Mouse (Mus musculus): ENCODE results near the gene Cited2.
A peak's percentile ranks its signal among the peaks of the same experiment; 100 is the strongest.

The Cited2 gene

DNA sequence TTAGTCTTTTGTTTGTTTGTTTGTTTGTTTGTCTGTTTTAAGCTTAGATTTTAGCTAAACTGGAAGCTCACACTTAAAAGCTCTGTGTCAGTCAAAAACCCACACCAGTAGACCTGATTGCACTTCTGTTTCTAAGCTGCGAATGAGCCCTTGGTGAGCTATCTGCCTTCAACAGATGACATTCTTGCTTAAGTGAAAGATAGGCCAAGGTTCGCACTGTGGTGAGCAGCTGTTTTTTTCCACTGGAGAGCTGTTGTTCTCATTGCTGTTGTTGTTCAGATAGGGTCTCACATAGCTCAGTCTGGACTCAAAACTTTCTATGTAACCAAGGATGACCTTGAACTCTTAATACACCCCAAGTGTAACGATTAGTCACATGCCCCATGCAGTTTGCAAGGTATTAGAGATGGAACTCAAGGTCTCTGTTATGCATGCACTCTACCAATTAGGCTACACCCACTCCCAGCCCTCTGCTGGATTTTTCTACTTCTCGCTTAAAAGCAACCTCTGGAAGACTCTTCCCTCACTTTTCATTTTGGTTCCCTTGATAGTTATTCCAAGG lies 3.9 kb upstream of the Cited2 start:
- Histone ChIP-seq H3K36me3 (ENCODE audit: control insufficient read depth, insufficient read depth, low read length, poor library complexity, severe bottlenecking) (no peaks in the 10 kb centered on the region), H3K27me3 (ENCODE audit: control insufficient read depth, insufficient read depth, low read length, poor library complexity, severe bottlenecking) (no peaks in the 10 kb centered on the region)
- no peak for DNase-seq (ENCODE audit: low read depth, low spot score)

DNA sequence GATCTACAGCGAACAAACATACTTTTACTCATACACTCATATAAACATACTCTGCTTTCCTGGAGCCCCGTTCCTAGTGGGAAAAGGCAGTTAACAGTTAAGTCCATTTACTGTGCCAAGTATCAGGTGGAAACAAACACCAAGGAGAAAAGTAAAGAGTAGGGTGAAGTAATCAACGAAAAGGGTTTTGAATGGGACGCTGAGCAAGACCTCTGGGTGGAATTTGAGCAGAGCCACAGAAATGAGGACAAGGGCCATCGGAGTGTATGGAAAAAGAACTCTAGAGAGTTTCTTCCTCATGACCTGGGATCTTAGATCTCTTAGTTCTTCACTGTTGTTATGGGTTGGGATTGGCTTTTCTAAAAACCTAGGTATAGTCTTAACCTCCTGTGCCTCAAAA lies 3.4 kb upstream of the Cited2 start:
- Histone ChIP-seq H3K36me3 (ENCODE audit: control insufficient read depth, insufficient read depth, low read length, poor library complexity, severe bottlenecking) (no peaks in the 10 kb centered on the region), H3K27me3 (ENCODE audit: control insufficient read depth, insufficient read depth, low read length, poor library complexity, severe bottlenecking) (no peaks in the 10 kb centered on the region)
- no peak for DNase-seq (ENCODE audit: low read depth, low spot score)

DNA sequence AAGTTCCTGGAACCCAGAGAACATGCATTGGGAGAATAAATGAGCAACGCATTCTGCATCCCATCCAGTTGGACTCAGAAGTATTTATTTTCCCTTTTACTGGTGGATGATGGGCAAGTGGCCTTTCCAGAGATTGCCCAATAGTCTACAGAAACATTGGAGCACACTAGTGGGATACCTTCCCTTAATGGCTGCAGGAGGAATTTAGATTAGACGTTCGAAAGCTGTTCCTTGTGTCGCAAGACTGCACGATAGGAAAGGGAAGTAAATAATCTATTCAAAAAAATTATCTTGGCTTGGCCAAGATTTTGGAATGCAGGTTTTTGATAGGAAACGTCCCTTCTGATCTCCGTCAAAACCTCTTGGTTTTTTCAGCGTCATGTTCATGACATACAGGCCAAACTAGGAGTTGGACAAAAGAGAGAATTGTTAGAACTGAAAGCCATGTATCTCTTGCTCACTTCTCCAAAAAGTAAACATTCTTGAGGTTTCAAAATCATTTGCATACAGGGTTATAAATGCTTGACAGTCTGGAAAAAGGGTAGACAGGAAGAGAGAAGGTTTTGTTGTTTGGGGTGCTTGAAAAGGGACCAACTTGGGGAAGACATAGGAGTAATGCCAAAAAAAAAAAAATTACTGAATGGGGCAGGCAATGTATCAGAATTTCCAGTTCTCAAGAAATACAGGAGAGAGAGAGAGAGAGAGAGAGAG lies 2.0 kb upstream of the Cited2 start:
- Histone ChIP-seq H3K27me3 (ENCODE audit: control insufficient read depth, insufficient read depth, low read length, poor library complexity, severe bottlenecking) (no peaks in the 10 kb centered on the region), H3K36me3 (ENCODE audit: control insufficient read depth, insufficient read depth, low read length, poor library complexity, severe bottlenecking) (no peaks in the 10 kb centered on the region)
- peak; percentile 53 for DNase-seq (ENCODE audit: low read depth, low spot score)

DNA sequence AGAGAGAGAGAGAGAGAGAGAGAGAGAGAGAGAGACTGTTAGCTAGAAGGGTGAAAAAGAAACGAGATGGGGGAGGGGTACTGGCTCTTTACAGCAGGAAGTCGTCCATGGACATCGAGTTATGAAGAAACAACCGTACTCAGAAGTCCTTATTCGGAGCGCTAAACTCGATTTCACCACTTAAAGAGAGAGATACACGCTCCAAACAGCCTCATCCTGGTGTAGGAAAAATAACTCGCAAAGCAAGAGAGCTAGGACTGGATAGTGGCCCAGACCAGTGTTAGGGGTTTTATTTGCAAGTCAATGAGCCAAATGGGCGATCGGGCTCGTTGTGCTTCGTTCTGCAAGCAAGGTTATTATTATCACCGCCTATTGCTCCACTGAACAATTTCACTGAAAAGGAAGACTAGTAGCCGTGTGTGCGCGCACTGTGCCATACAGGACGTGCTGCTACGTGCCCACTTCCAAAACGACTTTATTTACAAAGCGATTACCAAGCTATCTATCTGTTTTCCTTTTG lies 1.4 kb upstream of the Cited2 start:
- H3K27me3 ChIP-seq (ENCODE audit: control insufficient read depth, insufficient read depth, low read length, poor library complexity, severe bottlenecking): no peaks in the 10 kb centered on the region
- no peaks in the 10 kb centered on the region for H3K36me3 ChIP-seq (ENCODE audit: control insufficient read depth, insufficient read depth, low read length, poor library complexity, severe bottlenecking)
- DNase-seq (ENCODE audit: low read depth, low spot score): peak; percentile 53

DNA sequence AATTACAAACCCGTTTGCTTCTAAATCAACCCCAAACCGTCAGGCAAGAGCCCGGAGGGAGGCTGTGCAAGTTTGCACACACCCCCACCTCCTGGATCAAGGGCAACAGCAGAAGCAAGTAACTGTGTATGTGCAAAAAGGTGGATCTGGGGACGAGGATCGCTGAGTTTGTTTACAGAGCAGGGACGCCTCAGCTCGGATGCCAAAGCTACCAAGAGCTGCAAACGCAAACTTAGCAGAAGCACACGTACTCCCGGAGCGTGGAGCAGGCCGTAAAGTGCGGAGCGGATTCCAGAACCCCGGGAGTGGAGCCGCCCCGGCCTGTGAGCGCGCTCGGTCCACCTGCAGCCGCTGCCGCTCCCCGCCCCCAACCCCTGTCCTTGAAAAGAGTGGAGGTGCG lies 860 bp upstream of the Cited2 start:
- no peaks in the 10 kb centered on the region for H3K27me3 ChIP-seq (ENCODE audit: control insufficient read depth, insufficient read depth, low read length, poor library complexity, severe bottlenecking)
- peak; percentile 90 for DNase-seq (ENCODE audit: low read depth, low spot score)
- H3K36me3 ChIP-seq (ENCODE audit: control insufficient read depth, insufficient read depth, low read length, poor library complexity, severe bottlenecking): no peaks in the 10 kb centered on the region

DNA sequence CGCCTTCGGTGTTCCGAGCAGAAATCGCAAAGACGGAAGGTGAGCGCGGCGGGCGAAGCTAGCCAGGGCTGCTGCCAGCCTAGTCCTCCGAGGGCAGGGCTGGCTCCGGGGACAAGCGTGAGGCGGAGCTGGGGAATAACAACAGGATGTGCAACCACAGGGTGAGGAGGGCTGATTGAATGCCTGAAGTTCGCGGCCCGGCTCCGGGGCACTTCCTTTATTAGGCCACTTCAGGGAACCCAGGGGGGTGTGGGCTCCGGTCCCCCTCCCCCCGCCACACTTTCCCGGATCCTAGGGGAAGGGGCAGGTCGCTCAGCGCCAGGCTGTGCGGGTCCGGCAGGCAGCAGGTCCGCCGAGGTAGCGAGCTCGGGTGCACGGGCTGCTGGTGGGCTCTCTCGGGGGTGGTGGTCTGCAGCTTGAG lies 413 bp downstream of the Cited2 start:
- no peaks in the 10 kb centered on the region for H3K27me3 ChIP-seq (ENCODE audit: control insufficient read depth, insufficient read depth, low read length, poor library complexity, severe bottlenecking)
- DNase-seq (ENCODE audit: low read depth, low spot score): no peak

DNA sequence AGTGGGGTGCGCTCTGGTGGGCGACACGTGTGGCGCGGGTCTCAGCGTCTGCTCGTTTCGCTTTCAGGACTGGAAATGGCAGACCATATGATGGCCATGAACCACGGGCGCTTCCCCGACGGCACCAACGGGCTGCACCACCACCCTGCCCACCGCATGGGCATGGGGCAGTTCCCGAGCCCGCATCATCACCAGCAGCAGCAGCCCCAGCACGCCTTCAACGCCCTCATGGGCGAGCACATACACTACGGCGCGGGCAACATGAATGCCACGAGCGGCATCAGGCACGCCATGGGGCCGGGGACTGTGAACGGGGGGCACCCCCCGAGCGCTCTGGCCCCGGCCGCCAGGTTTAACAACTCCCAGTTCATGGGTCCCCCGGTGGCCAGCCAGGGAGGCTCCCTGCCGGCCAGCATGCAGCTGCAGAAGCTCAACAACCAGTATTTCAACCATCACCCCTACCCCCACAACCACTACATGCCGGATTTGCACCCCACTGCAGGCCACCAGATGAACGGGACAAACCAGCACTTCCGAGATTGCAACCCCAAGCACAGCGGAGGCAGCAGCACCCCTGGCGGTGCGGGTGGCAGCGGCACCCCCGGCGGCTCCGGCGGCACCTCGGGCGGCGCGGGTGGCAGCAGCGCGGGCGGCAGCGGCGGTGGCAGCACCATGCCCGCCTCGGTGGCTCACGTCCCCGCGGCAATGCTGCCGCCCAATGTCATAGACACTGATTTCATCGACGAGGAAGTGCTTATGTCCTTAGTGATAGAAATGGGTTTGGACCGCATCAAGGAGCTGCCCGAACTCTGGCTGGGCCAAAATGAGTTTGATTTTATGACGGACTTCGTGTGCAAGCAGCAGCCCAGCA lies 1.1 kb downstream of the Cited2 start:
- H3K27me3 ChIP-seq (ENCODE audit: control insufficient read depth, insufficient read depth, low read length, poor library complexity, severe bottlenecking): no peaks in the 10 kb centered on the region
- DNase-seq (ENCODE audit: low read depth, low spot score): peak; percentile 90

More for the DNA sequence above, 413 bp downstream of the Cited2 start:
- H3K36me3 ChIP-seq (ENCODE audit: control insufficient read depth, insufficient read depth, low read length, poor library complexity, severe bottlenecking): no peaks in the 10 kb centered on the region

DNA sequence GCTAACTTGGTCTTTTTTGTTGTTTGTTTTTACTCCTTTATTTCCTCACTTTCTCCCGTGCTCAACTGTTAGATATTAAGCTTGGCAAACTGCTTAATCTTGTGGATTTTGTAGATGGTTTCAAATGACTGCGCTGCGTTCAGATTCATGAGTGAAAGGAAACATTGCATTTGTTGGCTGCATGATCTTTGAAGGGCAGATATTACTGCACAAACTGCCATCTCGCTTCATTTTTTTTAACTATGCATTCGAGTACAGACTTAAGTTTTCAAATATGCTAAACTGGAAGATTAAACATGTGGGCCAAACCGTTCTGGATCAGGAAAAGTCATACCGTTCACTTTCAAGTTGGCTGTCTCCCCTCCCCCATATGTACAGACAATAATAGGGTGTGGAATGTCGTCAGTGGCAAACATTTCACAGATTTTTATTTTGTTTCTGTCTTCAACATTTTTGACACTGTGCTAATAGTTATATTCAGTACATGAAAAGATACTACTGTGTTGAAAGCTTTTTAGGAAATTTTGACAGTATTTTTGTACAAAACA lies 2.1 kb downstream of the Cited2 start:
- Histone ChIP-seq H3K36me3 (ENCODE audit: control insufficient read depth, insufficient read depth, low read length, poor library complexity, severe bottlenecking) (no peaks in the 10 kb centered on the region), H3K27me3 (ENCODE audit: control insufficient read depth, insufficient read depth, low read length, poor library complexity, severe bottlenecking) (no peaks in the 10 kb centered on the region)
- no peak for DNase-seq (ENCODE audit: low read depth, low spot score)

More for the DNA sequence above, 1.1 kb downstream of the Cited2 start:
- no peaks in the 10 kb centered on the region for H3K36me3 ChIP-seq (ENCODE audit: control insufficient read depth, insufficient read depth, low read length, poor library complexity, severe bottlenecking)

DNA sequence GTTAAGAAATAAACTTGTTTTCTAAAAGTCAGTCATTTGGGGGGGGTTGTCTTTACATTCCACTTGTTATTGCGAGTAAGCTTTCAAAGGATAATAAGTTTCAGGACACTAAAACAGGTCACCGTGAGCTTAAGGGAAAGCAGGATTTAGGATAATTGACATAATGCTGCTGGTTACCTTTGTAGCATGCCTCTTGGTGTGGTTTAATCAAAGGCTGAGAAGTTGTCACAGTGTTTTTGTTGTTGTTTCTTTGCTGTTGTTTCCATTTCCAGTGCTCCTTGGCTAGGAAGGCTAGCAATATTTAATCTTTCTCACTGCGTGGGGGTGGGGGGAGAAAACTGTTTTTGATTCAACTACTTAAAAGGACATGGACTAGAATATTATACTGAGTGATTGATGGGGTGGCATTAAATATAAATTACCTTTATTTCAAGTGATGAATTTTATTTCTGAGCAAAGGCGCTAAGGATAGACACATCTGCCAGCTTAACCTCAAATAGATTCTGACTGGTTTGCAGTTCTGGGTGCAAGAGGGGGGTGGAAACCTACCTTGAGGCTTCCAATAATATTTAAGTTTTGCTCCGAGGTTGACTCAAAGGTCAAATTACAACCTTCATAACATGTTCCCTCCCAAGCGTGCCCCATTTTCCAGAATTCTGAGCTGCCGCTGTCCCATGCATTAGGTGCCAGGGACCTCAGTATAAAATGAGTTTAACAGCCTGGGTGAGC lies 2.8 kb downstream of the Cited2 start:
- Histone ChIP-seq H3K27me3 (ENCODE audit: control insufficient read depth, insufficient read depth, low read length, poor library complexity, severe bottlenecking) (no peaks in the 10 kb centered on the region), H3K36me3 (ENCODE audit: control insufficient read depth, insufficient read depth, low read length, poor library complexity, severe bottlenecking) (no peaks in the 10 kb centered on the region)
- no peak for DNase-seq (ENCODE audit: low read depth, low spot score)

DNA sequence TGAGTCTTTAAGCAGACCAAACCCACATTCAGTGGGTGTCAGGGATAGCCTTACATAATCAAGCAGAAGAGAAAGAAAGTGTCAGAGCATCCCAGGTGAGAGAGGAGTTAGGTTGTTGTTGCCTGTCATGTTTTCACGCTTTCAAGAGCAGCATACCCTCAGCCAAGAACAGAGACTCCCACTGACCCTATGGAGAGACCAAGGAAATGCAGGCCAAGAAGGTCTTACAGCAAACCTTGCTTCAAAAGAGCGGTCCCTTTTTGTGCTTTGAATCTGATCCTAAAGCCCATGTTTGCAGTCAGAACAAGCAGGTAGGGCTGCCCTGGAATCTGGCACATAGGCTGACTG lies 3.3 kb downstream of the Cited2 start:
- no peak for DNase-seq (ENCODE audit: low read depth, low spot score)
- Histone ChIP-seq H3K27me3 (ENCODE audit: control insufficient read depth, insufficient read depth, low read length, poor library complexity, severe bottlenecking) (no peaks in the 10 kb centered on the region), H3K36me3 (ENCODE audit: control insufficient read depth, insufficient read depth, low read length, poor library complexity, severe bottlenecking) (no peaks in the 10 kb centered on the region)

DNA sequence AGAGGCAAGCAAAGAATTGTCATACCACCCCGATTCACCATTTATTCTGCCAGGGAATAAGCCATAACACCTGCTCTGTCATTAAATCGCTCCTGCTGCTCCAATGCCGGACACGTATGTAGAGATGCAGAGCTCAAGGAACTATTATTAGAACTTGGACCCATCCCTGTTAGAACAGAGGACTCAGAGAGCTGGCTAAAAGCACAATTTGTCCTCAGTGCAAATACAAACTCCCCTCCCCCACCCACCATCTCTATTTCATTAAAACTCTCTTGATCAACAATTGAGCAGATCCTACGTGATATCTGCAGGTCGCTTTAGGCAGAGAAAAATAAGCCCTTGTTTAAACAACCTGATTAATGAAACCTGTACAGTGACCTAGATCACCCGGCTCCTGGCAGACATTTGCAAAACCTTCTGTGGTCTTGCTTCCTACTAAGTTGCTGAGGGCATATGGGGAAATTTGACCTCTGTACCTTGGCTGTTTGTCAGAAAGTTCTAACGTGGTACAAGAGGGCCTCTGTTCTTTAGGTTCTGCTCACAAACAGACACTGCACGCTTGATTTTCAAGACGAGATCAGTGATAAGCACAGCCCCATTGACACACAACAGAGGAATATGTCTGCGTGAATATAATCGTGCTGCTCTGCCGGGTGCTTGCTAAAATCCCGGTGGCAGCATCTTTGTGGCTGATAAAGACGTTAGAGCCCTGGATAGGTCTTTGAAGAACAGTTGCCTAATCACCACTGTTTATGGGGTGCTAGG lies 4.3 kb downstream of the Cited2 start:
- no peak for DNase-seq (ENCODE audit: low read depth, low spot score)
- Histone ChIP-seq H3K27me3 (ENCODE audit: control insufficient read depth, insufficient read depth, low read length, poor library complexity, severe bottlenecking) (no peaks in the 10 kb centered on the region), H3K36me3 (ENCODE audit: control insufficient read depth, insufficient read depth, low read length, poor library complexity, severe bottlenecking) (no peaks in the 10 kb centered on the region)

DNA sequence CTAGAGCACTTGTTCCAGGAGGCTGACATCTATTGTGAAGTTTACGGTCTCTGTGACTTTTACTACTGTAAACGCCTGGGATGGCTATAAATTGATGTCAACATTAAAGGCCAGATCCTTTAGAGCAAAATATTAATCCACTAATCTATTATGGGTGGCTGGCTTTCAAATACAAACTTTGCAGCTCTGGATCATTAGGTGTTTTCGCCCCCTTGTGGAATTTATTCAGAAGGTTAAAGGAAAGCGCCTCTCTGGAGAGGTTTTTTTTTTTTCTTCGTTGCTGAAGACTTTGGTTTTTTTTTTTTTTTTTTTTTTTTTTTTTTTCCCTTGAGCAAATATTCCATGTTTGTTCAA lies 4.9 kb downstream of the Cited2 start:
- peak; percentile 69 for DNase-seq (ENCODE audit: low read depth, low spot score)
- Histone ChIP-seq H3K27me3 (ENCODE audit: control insufficient read depth, insufficient read depth, low read length, poor library complexity, severe bottlenecking) (no peaks in the 10 kb centered on the region), H3K36me3 (ENCODE audit: control insufficient read depth, insufficient read depth, low read length, poor library complexity, severe bottlenecking) (no peaks in the 10 kb centered on the region)

DNA sequence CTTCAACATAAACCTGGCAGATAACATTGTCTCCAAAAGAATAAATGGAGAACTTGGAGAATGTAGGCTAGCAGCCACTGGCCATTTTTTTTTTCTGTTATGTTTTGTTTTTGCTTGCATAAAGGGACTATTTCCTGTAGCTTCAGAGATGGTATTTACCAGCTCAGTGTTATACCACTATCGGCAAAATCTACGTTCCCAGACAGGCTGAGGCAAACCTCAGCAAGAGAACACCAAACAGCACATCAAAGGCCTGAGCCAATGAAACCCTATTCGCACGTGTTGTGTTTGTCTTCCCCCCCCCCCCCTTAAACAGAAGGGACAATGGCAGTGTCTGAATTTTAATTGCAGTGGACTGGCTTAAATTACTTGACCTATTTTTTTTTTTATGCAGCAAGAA lies 5.7 kb downstream of the Cited2 start:
- Histone ChIP-seq H3K36me3 (ENCODE audit: control insufficient read depth, insufficient read depth, low read length, poor library complexity, severe bottlenecking) (no peaks in the 10 kb centered on the region), H3K27me3 (ENCODE audit: control insufficient read depth, insufficient read depth, low read length, poor library complexity, severe bottlenecking) (no peaks in the 10 kb centered on the region)
- no peak for DNase-seq (ENCODE audit: low read depth, low spot score)

DNA sequence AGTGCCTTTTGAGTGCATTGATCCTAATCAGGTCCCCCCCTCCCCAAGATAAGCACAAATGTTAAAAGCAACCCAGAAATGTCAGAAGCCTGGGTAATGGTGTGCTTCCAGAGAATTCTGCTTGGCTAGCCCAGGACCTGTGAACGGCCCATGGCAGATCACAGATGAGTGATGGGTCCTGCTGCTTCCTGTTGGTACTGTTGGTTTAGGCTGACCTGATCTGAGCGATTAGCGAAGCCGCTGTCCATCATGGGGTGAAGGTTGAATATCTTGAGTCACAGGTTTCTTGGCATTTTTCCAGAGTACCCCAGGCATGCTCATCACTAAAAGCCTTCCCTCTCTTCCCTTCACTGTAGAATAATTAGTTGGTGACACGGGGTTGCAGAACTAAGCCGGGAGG lies 6.5 kb downstream of the Cited2 start:
- no peaks in the 10 kb centered on the region for H3K27me3 ChIP-seq (ENCODE audit: control insufficient read depth, insufficient read depth, low read length, poor library complexity, severe bottlenecking)
- no peaks in the 10 kb centered on the region for H3K36me3 ChIP-seq (ENCODE audit: control insufficient read depth, insufficient read depth, low read length, poor library complexity, severe bottlenecking)
- DNase-seq (ENCODE audit: low read depth, low spot score): no peak
